Mouse (Mus musculus) limb, embryonic 15.5 days (tissue): ENCODE measurements around the gene Fam69a. TPM values are rescaled to one million over a fixed set of nuclear protein-coding genes. Genes with fewer than 3 reads are reported as not detected.

Experiments
- ATAC-seq: fragments of 200-750 bp; cut with Nextera tagmentation; 2 replicates; pipeline ENCODE4 v1.8.0; 2017; ENCODE audit warnings: low read depth, moderate TSS enrichment; ENCODE audit not compliant: insufficient number of reproducible peaks, low FRiP score, low TSS enrichment
- H3K27ac ChIP-seq: fragments of 300-500 bp; sonication (generic); 2 replicates; pipeline ENCODE4 v1.5.1; 2015; ENCODE audit warnings: moderate library complexity, mild to moderate bottlenecking, inconsistent platforms
- H3K27me3 ChIP-seq: fragments of 300-500 bp; sonication (generic); 2 replicates; pipeline ENCODE4 v1.6.1; 2015; ENCODE audit warnings: inconsistent platforms
- H3K36me3 ChIP-seq: fragments of 300-500 bp; sonication (generic); 2 replicates; pipeline ENCODE4 v1.6.1; 2015; ENCODE audit warnings: inconsistent platforms
- H3K4me1 ChIP-seq: fragments of 300-500 bp; sonication (generic); 2 replicates; pipeline ENCODE4 v1.6.1; 2015; ENCODE audit warnings: inconsistent platforms
- H3K4me2 ChIP-seq: fragments of 300-500 bp; sonication (generic); 2 replicates; pipeline ENCODE4 v1.6.1; 2015; ENCODE audit warnings: mild to moderate bottlenecking, inconsistent platforms
- H3K4me3 ChIP-seq: fragments of 300-500 bp; sonication (generic); 2 replicates; pipeline ENCODE4 v1.5.1; 2015; ENCODE audit warnings: mild to moderate bottlenecking, inconsistent platforms
- H3K9ac ChIP-seq: fragments of 300-500 bp; sonication (generic); 2 replicates; pipeline ENCODE4 v1.6.1; 2015; ENCODE audit warnings: inconsistent platforms
- H3K9me3 ChIP-seq: fragments of 300-500 bp; sonication (generic); 2 replicates; pipeline ENCODE4 v1.6.1; 2016; ENCODE audit warnings: inconsistent platforms
- WGBS: fragments of 180-500 bp; shearing (Covaris S2); methylation state at CpG from one replicate; pipeline ENCODE4 v1.1.7; 2015; 5-methylcytosine and 5-hydroxymethylcytosine counted together
- polyA plus RNA-seq: library from polyadenylated mRNA; unstranded; fragments of >200 nt; fragmentation: Nextera tagmentation; extraction: Ambion mirVana; gene quantifications from 2 replicates; pipeline ENCODE4 v1.2.1, GENCODE M21; 2015

The Fam69a gene
- polyA plus RNA-seq, 1 experiment from 2014 or later = 31.8 TPM

DNA sequence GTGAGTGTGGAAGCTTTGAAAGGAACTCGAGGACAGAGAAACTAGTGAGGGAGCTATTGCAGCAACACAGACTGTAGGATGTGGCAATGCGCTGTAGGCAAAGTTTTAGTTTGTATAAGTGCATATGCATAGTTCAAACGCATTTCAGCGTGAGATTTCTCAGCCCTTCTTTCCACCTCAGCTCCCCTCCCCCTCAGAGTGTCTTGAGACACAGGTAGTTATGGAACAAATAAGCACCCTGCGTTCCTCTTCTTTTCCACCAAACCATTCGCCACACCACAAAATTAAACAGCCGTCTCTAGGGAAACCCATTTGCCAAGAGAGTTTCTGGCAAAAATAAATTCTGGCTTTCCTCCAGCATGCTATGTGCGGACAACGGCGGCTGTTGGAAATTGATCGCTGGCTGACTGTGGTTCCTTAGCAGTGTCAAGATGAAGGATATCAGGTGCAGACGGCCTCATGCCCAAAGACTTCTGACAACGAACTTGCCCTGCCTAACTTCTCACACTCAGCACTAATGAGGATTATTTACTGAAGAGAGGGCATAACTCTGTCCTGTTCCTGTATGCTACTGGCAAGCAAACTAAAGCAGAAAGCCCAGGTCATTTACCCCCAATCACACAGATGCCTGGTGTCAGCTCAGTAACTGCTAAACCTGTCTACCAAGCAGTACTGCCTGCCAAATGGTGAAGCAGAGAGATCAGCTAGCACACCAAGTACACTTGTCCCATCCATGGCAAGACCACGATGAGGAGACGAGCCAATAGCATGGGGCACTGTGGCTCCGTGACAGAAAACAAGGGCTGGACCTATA is 25.2 kb downstream of the Fam69a start:
- H3K4me3 ChIP-seq = no peak overlapping the region
- peaks cover 12% of the 10 kb centered on the region for H3K4me1 ChIP-seq
- 44% methylated on average over 16 of the region's 16 CpGs for WGBS
- H3K9ac ChIP-seq = no peak overlapping the region
- H3K9me3 ChIP-seq = no peaks in the 10 kb centered on the region
- no peak overlapping the region for H3K27ac ChIP-seq
- H3K36me3 ChIP-seq = no peaks in the 10 kb centered on the region
- no peaks in the 10 kb centered on the region for H3K27me3 ChIP-seq
- no peak for ATAC-seq
- H3K4me2 ChIP-seq = no peak overlapping the region

DNA sequence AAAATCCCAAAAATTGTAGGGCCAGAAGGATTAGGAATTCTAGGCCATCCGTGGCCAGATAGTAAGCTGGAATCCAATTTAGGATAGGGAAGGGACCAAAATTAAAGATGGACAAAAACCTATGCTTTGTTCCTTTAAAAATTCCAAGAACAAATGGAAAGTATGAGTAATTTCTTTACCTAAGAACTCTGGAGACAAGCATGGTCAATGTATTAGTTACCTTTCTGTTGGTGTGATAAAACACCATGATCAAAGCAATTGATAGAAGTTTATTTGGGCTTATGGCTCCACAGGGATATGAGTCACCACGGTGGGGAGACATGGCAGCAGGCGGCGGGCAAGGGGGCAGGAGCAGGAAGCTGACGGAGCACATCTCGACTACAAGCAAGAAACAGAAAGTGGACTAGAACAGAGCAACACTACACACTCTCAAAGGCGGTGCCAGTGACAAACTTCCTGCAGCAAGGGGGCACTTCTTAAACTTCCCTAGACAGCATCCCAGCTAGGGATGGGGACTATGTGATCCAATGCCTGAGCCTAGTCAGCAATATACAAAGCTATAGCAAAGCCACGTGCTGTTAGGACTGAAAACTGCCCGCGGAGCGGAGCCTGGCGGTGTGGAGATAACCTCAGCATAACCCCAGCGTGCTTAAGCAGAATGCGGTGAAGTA is 26.2 kb downstream of the Fam69a start:
- Histone ChIP-seq H3K9ac (no peak overlapping the region), H3K9me3 (no peaks in the 10 kb centered on the region), H3K4me1 (peaks cover 12% of the 10 kb centered on the region), H3K27me3 (no peaks in the 10 kb centered on the region), H3K36me3 (no peaks in the 10 kb centered on the region), H3K27ac (no peak overlapping the region), H3K4me2 (no peak overlapping the region), H3K4me3 (no peak overlapping the region)
- ATAC-seq = no peak
- WGBS = 80% methylated on average over 14 of the region's 14 CpGs

DNA sequence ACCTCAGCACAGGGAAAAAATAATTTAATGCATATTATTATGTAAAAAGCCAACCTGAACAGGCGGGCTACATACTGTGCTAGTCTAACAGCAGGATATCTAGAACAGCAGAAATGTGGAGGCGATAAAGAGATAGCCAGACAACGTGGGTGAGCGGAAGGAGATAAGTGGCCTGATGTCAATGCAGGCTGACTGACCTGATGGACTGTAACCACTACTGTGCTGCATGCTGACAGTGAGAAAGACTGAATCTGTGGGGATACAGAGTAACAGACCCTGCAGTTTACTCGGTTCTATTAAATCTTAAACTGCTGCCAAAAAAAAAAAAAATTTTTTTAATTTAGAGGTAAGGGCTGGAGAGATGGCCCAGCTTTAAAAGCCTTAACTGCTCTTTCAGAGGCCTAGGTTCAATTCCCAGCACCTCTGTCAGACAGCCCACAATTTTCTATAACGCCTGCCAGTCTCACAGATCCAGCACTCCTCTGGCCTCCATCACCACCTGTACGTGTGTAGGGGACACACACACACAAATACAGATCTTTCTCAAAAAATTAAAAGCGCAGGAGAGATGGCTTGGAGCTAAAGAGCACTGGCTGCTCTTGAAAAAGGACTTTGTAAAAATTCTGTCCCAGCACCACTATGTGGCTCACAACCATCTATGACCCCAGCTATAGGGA is 27.1 kb downstream of the Fam69a start:
- no peaks in the 10 kb centered on the region for H3K9me3 ChIP-seq
- no peak overlapping the region for H3K4me3 ChIP-seq
- no peaks in the 10 kb centered on the region for H3K36me3 ChIP-seq
- 81% methylated on average over 8 of the region's 8 CpGs for WGBS
- no peak overlapping the region for H3K27ac ChIP-seq
- H3K9ac ChIP-seq = no peak overlapping the region
- ATAC-seq = no peak
- H3K4me1 ChIP-seq = peaks cover 12% of the 10 kb centered on the region
- no peak overlapping the region for H3K4me2 ChIP-seq
- H3K27me3 ChIP-seq = no peaks in the 10 kb centered on the region

DNA sequence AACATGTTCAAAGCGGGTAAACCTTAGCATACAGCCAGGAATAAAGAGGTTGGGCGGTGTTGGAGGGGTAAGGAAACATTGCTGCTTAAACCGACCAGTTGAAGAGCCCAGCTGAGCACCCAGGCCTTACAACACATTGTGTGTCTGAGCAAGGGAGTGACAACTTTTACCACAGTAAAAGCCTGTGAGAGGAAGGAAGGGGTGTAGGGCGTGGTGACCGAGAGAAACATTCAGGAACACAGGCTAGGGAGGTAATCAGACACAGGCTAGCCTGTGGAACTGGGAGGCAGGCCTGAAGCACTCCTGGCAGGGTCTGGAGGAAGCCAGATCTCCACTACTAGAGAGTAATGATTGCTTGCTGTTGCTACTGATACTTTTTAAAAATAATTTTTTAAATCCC is 36.2 kb downstream of the Fam69a start:
- H3K36me3 ChIP-seq = no peaks in the 10 kb centered on the region
- H3K4me3 ChIP-seq = no peak overlapping the region
- no peaks in the 10 kb centered on the region for H3K27me3 ChIP-seq
- H3K4me2 ChIP-seq = no peak overlapping the region
- no peak overlapping the region for H3K9ac ChIP-seq
- no peaks in the 10 kb centered on the region for H3K9me3 ChIP-seq
- H3K27ac ChIP-seq = no peak overlapping the region
- 69% methylated on average over 5 of the region's 5 CpGs for WGBS
- H3K4me1 ChIP-seq = peaks cover 7% of the 10 kb centered on the region; the same call in 1 of the 2 replicates
- no peak for ATAC-seq

DNA sequence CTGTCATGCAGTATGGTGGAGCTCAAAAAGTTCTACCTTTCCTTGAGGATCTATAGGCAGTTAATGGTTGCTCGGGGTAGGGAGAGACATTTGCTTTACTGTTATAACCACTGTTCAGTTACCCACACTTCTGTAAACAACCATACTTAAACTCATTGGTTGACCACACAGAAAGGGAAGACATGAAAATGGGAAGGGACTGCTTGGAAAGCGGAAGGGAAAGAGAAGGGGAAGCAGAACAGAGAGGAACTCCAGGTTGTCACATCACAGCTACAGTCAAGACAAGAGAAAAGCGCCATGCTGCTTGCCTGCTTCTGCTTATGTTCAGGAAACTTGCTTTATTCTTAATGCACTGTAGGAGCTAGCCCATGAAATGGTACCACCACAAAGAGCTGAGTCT is 37.3 kb downstream of the Fam69a start:
- no peaks in the 10 kb centered on the region for H3K9me3 ChIP-seq
- ATAC-seq = no peak
- no peak overlapping the region for H3K27ac ChIP-seq

DNA sequence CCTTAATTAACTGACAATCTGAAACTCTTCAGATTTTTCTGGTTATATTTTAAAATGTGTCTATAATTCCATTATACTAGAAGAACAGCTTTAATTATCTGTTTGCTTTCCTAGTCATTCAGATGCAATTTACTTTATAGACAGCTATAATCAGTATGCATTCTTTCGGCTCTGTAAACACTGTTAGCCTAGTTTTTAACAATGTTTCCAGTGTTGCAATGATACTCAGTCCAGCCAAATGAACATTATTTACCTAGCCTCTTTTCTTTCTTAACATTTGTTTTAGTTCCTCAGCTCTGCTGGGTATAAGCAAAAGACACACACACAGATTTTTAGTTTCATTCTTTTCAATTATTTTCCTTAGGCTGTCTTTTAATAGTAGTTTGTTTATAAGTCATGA is 38.0 kb downstream of the Fam69a start:
- Histone ChIP-seq H3K27ac (no peak overlapping the region), H3K36me3 (no peaks in the 10 kb centered on the region), H3K4me2 (no peak overlapping the region), H3K4me3 (no peak overlapping the region), H3K9me3 (no peaks in the 10 kb centered on the region), H3K9ac (no peak overlapping the region), H3K27me3 (no peaks in the 10 kb centered on the region), H3K4me1 (peaks cover 7% of the 10 kb centered on the region; the same call in 1 of the 2 replicates)
- 60% methylated on average over 1 of the region's 1 CpGs for WGBS
- no peak for ATAC-seq

More for the DNA sequence above, 37.3 kb downstream of the Fam69a start:
- WGBS = 88% methylated on average over 3 of the region's 3 CpGs
- Histone ChIP-seq H3K4me3 (no peak overlapping the region), H3K36me3 (no peaks in the 10 kb centered on the region), H3K4me1 (peaks cover 7% of the 10 kb centered on the region; the same call in 1 of the 2 replicates), H3K9ac (no peak overlapping the region), H3K4me2 (no peak overlapping the region), H3K27me3 (no peaks in the 10 kb centered on the region)

DNA sequence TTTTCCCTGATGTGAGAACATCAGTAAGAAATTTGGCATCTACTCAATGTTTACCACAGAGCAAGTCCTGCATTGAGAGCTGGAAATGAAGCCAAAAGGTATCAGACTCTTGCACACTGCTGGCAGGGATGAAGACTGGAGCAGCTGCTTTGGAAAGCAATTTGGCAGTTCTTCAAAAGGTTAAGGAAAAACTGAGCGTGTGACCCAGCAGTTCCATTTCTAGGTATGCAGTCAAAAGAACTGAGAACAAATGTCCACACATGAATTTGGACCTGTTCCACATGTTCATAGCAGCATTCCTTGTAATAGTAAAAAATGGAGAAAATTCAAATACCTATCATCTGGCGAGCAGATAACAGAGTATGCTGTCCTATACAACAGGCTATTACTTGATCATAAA is 39.3 kb downstream of the Fam69a start:
- Histone ChIP-seq H3K9ac (no peak overlapping the region), H3K4me3 (no peak overlapping the region), H3K4me2 (no peak overlapping the region), H3K27ac (peak overlapping the region; percentile 23), H3K36me3 (no peaks in the 10 kb centered on the region), H3K27me3 (no peaks in the 10 kb centered on the region), H3K9me3 (no peaks in the 10 kb centered on the region), H3K4me1 (peaks cover 7% of the 10 kb centered on the region; the same call in 1 of the 2 replicates)
- no peak for ATAC-seq
- 20% methylated on average over 2 of the region's 2 CpGs for WGBS

DNA sequence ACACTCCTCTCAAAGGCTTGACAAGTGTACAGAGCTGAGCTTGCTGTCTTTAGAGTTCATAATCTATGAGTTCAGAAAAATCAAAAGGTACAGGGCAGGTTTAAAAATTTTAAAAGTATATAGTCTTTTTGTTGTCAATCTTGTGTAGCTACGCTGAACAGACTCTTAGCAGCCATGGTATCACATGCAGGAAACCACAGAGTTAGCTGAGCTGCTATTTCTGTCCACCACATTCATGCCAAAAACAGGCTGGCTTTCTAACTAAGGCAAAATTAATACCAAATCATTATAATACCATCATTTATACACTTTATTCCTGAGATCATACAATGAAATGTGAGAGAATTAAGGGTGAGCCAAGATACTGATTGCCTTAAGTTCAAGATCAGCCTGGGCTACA is 40.4 kb downstream of the Fam69a start:
- no peaks in the 10 kb centered on the region for H3K36me3 ChIP-seq
- no peak overlapping the region for H3K4me3 ChIP-seq
- H3K9ac ChIP-seq = no peak overlapping the region
- WGBS = 88% methylated on average over 1 of the region's 1 CpGs
- no peaks in the 10 kb centered on the region for H3K27me3 ChIP-seq
- ATAC-seq = no peak
- no peak overlapping the region for H3K27ac ChIP-seq
- H3K4me2 ChIP-seq = no peak overlapping the region
- peaks cover 7% of the 10 kb centered on the region; the same call in 1 of the 2 replicates for H3K4me1 ChIP-seq
- no peaks in the 10 kb centered on the region for H3K9me3 ChIP-seq

DNA sequence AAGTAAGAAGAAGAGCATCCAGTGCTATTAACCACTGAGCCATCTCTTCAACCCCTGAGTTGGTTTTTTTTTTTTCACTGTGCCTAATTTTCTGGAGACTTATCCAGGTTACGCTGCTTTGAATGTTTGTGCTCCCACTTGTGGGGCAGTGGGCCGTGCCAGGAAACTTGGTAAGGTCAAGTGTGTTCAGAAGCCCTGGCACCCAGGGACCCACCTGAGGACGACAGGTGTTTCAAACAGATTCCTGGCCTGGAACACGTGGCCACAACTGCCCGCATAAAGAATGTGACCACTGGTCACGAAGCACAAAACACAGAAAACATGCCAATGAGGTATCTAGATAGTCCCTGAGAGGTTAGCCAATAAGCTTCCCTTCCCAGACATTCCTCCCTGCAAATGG is 43.4 kb downstream of the Fam69a start:
- Histone ChIP-seq H3K27ac (no peak overlapping the region), H3K27me3 (no peaks in the 10 kb centered on the region), H3K4me2 (no peak overlapping the region), H3K4me1 (peaks cover 7% of the 10 kb centered on the region; the same call in 1 of the 2 replicates), H3K9me3 (no peaks in the 10 kb centered on the region), H3K9ac (no peak overlapping the region), H3K36me3 (no peaks in the 10 kb centered on the region), H3K4me3 (no peak overlapping the region)
- 88% methylated on average over 6 of the region's 6 CpGs for WGBS
- ATAC-seq = no peak

DNA sequence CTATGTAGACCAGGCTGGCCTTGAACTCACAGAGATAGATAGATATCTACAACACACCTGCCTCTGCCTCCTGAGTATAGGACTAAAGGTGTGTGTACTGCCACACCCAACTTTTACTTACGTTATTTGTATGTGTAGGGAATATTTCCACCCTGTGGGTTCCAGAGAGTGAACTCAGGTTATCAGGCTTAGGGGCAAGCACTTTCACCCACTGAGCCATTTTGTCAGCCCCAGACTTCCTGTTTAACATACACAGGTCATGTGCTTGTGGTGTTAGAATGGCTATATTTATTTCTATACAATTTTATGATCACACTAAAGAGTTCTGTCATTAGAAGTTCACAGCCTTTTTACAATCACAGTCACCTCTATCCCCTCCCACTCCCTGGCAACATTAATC is 43.9 kb downstream of the Fam69a start:
- H3K36me3 ChIP-seq = no peaks in the 10 kb centered on the region
- peaks cover 7% of the 10 kb centered on the region; the same call in 1 of the 2 replicates for H3K4me1 ChIP-seq
- no peak overlapping the region for H3K27ac ChIP-seq
- H3K4me3 ChIP-seq = no peak overlapping the region
- no peak overlapping the region for H3K4me2 ChIP-seq
- 69% methylated on average over 1 of the region's 1 CpGs for WGBS
- H3K27me3 ChIP-seq = no peaks in the 10 kb centered on the region
- ATAC-seq = no peak
- no peaks in the 10 kb centered on the region for H3K9me3 ChIP-seq
- H3K9ac ChIP-seq = no peak overlapping the region

DNA sequence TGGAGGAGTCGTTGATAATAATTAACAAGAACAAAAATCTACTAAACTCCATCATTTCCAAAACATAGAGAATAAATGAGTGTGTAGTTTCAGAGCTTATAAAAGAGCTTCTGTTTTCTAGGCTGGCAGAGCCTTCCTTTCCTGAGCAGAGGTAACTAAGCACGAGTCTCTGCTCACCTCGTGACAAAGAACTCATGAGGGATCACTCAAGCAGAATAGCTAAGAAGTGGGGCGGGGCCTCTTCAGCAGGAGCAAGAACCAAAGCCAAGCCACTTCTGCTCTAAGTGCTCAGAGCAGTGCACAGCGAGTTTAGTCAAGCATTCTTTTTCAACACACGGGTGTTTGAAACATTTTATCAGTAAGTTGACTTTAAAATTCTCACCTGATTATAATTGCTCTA is 45.7 kb downstream of the Fam69a start:
- no peaks in the 10 kb centered on the region for H3K4me1 ChIP-seq
- no peaks in the 10 kb centered on the region for H3K36me3 ChIP-seq
- H3K9ac ChIP-seq = no peak overlapping the region
- H3K27me3 ChIP-seq = no peaks in the 10 kb centered on the region
- H3K9me3 ChIP-seq = no peaks in the 10 kb centered on the region
- H3K27ac ChIP-seq = no peak overlapping the region
- H3K4me2 ChIP-seq = no peak overlapping the region
- no peak overlapping the region for H3K4me3 ChIP-seq
- no peak for ATAC-seq
- 48% methylated on average over 6 of the region's 6 CpGs for WGBS

DNA sequence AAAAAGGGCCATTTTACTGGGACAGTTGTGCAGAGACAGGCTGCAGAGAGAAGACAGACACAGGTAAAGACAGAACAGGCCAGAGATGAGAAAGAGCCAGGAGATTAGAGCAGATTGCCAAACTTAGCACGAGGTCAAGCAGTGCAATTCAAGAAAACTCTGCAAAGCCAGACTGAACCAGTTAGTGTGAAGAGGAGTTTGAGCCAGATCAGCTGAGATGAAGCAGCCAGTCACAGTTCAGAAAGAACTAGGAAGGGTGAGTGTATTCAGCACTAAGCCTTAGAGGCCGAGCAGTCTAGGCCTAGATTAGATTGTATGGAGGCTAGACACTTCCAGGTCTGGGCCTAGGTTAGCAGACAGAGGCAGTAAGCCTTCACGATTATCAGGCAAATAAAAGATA is 47.2 kb downstream of the Fam69a start:
- Histone ChIP-seq H3K27ac (no peak overlapping the region), H3K9ac (no peak overlapping the region), H3K4me3 (no peak overlapping the region), H3K36me3 (no peaks in the 10 kb centered on the region), H3K27me3 (no peaks in the 10 kb centered on the region), H3K9me3 (no peaks in the 10 kb centered on the region), H3K4me2 (no peak overlapping the region), H3K4me1 (no peaks in the 10 kb centered on the region)
- WGBS = 76% methylated on average over 3 of the region's 3 CpGs
- no peak for ATAC-seq
